Mouse (Mus musculus): Measurements from ENCODE around the gene Btf3. TPM values are rescaled to one million over a fixed set of nuclear protein-coding genes. Genes with fewer than 3 reads are reported as not detected.

Btf3 gene
- polyA plus RNA-seq, 1 experiment from 2014 or later, result 746 TPM

DNA sequence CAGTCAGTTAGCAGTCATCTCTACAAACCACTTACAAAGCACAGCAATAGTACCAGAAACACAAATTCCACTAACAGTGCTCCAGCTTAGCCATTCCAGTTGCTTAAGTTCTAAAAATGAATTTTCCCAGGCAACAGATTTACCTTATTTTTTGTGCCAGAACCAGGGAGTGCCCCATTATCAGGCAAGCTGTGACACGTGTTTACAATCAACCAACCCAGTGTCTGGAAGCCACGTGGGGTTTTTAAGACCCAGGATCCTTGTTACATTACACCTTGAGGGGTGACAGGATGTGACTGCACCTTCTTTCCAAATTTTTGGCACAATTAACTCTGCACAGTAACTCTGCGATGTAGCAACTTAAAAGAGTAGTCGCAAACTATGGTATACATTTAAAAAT, 8.1 kb downstream of the Btf3 start:
- Histone ChIP-seq H3K4me2 (no peak overlapping the region), H3K4me1 (ENCODE audit: insufficient read depth) (0 out of 2 replicates have a peak, but pooled peaks cover 5% of the 10 kb centered on the region), H3K27ac (ENCODE audit: low read depth) (no peak overlapping the region), H3K9ac (no peak overlapping the region), H3K9me3 (ENCODE audit: low read depth, low read length) (no peaks in the 10 kb centered on the region), H3K36me3 (ENCODE audit: insufficient read depth) (peaks cover 55% of the 10 kb centered on the region), H3K4me3 (ENCODE audit: low read depth, low read length) (no peak overlapping the region), H3K27me3 (ENCODE audit: insufficient read depth, low read length) (no peaks in the 10 kb centered on the region)
- TF ChIP-seq CTCF (IDR thresholded peaks at IDR 0.05; ENCODE audit: low read depth), result no peak
- no peak for DNase-seq
- WGBS, result 71% methylated on average over 4 of the region's 4 CpGs
- no peak for ATAC-seq (ENCODE audit: insufficient read depth)

DNA sequence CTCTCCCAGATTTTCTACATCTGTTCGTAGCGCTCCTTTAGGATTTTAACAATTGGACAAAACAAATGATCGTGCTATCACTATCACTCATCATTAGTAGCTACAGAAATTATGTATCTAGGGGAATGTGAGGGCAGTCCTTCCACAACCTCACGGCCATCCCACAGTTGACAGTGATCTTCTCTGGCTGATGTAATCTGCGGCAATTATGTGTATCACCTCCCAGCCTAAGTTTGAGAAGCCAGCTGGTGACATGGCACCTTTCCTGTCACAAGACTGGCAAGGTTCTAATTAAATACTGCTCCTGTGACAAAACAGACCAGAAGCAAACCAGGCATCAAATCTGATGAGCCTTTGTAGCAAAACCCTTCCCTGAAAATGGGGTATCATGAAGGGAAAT, 8.8 kb downstream of the Btf3 start:
- no peak for ATAC-seq (ENCODE audit: insufficient read depth)
- Histone ChIP-seq H3K4me2 (no peak overlapping the region), H3K4me1 (ENCODE audit: insufficient read depth) (0 out of 2 replicates have a peak, but pooled peaks cover 5% of the 10 kb centered on the region), H3K9ac (no peak overlapping the region), H3K27me3 (ENCODE audit: insufficient read depth, low read length) (no peaks in the 10 kb centered on the region), H3K9me3 (ENCODE audit: low read depth, low read length) (no peaks in the 10 kb centered on the region), H3K4me3 (ENCODE audit: low read depth, low read length) (no peak overlapping the region), H3K27ac (ENCODE audit: low read depth) (no peak overlapping the region), H3K36me3 (ENCODE audit: insufficient read depth) (peaks cover 48% of the 10 kb centered on the region)
- TF ChIP-seq CTCF (IDR thresholded peaks at IDR 0.05; ENCODE audit: low read depth), result no peak
- 68% methylated on average over 5 of the region's 5 CpGs for WGBS
- DNase-seq, result no peak

DNA sequence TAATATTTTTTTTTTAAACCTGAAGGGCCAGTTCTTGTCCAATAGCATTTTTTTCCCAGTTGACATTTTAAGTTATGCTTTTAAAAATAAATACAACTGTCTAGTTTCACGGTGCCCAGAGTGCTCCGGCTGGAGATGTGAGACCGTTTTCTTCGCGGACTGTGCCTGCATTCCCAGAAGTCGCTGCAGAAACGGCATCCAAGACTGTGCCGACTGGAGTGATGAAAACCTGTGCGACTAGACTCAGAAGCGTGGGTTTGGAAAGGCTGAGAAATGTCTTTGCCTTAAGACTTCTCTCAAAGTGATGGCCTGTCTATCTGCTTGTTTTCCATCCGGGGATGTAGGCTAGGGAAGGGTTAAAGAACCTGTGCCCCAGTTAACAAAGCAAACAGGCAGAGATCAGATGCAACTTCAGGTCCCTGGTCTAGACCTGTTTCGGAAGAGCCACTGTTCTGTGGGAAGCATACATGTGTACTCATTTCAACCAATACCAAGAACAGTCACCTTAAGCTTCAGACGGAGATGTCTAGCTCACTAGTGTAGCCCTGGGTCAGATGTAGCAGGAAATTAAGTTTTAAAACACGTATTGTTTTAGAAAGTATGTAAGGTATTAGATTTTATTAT, 9.8 kb downstream of the Btf3 start:
- H3K27ac ChIP-seq (ENCODE audit: low read depth), result no peak overlapping the region
- no peak overlapping the region for H3K4me3 ChIP-seq (ENCODE audit: low read depth, low read length)
- 23% methylated on average over 14 of the region's 14 CpGs for WGBS
- 0 out of 2 replicates have a peak, but pooled peaks cover 5% of the 10 kb centered on the region for H3K4me1 ChIP-seq (ENCODE audit: insufficient read depth)
- DNase-seq, result no peak
- H3K9ac ChIP-seq, result 0 out of 2 replicates have a peak overlapping the region, but pooled peaks have one; percentile 2
- peak; percentile 52 for ATAC-seq (ENCODE audit: insufficient read depth)
- H3K9me3 ChIP-seq (ENCODE audit: low read depth, low read length), result no peaks in the 10 kb centered on the region
- TF ChIP-seq CTCF (IDR thresholded peaks at IDR 0.05; ENCODE audit: low read depth), result no peak
- H3K4me2 ChIP-seq, result peak overlapping the region; percentile 32
- no peaks in the 10 kb centered on the region for H3K27me3 ChIP-seq (ENCODE audit: insufficient read depth, low read length)
- peaks cover 37% of the 10 kb centered on the region for H3K36me3 ChIP-seq (ENCODE audit: insufficient read depth)

DNA sequence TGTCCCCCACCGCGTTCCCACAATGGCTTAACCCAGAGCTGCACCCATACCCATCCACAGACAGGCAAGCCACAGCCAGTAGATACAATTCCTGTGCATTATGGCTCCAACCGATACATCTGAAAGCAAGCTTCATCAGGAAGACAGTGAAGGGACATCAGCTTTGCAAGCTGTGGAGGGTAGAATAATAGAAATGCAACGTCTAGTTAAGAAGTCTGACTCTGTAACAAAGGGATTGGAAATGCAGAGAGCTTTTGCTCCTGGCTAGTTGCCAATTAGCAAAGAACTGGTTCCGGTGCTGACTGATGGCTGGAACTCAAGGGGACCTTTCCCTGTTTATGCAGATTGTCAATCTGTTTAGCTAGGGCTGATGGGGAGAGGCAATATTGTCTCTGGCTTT, 10.4 kb downstream of the Btf3 start:
- Histone ChIP-seq H3K4me3 (ENCODE audit: low read depth, low read length) (no peak overlapping the region), H3K27ac (ENCODE audit: low read depth) (no peak overlapping the region), H3K27me3 (ENCODE audit: insufficient read depth, low read length) (no peaks in the 10 kb centered on the region), H3K4me2 (no peak overlapping the region), H3K9me3 (ENCODE audit: low read depth, low read length) (no peaks in the 10 kb centered on the region), H3K4me1 (ENCODE audit: insufficient read depth) (0 out of 2 replicates have a peak, but pooled peaks cover 5% of the 10 kb centered on the region), H3K36me3 (ENCODE audit: insufficient read depth) (peaks cover 32% of the 10 kb centered on the region), H3K9ac (no peak overlapping the region)
- ATAC-seq (ENCODE audit: insufficient read depth) (no peak), DNase-seq (peak; percentile 74)
- TF ChIP-seq CTCF (IDR thresholded peaks at IDR 0.05; ENCODE audit: low read depth), result no peak
- WGBS, result 26% methylated on average over 5 of the region's 5 CpGs

DNA sequence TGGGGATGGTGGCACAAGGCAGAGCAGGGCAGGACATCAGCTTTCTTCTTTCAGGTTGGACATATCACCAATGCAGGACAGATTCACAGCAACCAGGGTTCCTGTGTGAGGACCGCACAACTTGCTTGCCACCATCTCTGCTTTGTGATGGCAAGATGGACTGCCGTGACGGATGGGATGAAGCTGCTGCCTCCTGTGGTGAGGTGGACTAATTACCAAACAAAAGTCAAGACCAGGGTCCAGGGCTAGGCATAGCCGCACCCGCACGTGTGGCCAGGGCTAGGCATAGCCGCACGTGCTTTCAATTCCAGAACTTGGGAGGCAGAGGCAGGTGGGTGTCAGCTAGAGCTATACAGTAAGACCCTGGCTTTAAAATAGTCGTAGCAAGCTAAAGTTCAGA, 11.5 kb downstream of the Btf3 start:
- Histone ChIP-seq H3K9ac (no peak overlapping the region), H3K4me1 (ENCODE audit: insufficient read depth) (0 out of 2 replicates have a peak, but pooled peaks cover 5% of the 10 kb centered on the region), H3K4me2 (no peak overlapping the region), H3K4me3 (ENCODE audit: low read depth, low read length) (no peak overlapping the region), H3K27ac (ENCODE audit: low read depth) (no peak overlapping the region), H3K36me3 (ENCODE audit: insufficient read depth) (peaks cover 20% of the 10 kb centered on the region), H3K9me3 (ENCODE audit: low read depth, low read length) (no peaks in the 10 kb centered on the region), H3K27me3 (ENCODE audit: insufficient read depth, low read length) (no peaks in the 10 kb centered on the region)
- TF ChIP-seq CTCF (IDR thresholded peaks at IDR 0.05; ENCODE audit: low read depth), result 0 out of 2 replicates have a peak, but pooled peaks have one; percentile 1
- DNase-seq, result no peak
- WGBS, result 91% methylated on average over 9 of the region's 9 CpGs
- no peak for ATAC-seq (ENCODE audit: insufficient read depth)

DNA sequence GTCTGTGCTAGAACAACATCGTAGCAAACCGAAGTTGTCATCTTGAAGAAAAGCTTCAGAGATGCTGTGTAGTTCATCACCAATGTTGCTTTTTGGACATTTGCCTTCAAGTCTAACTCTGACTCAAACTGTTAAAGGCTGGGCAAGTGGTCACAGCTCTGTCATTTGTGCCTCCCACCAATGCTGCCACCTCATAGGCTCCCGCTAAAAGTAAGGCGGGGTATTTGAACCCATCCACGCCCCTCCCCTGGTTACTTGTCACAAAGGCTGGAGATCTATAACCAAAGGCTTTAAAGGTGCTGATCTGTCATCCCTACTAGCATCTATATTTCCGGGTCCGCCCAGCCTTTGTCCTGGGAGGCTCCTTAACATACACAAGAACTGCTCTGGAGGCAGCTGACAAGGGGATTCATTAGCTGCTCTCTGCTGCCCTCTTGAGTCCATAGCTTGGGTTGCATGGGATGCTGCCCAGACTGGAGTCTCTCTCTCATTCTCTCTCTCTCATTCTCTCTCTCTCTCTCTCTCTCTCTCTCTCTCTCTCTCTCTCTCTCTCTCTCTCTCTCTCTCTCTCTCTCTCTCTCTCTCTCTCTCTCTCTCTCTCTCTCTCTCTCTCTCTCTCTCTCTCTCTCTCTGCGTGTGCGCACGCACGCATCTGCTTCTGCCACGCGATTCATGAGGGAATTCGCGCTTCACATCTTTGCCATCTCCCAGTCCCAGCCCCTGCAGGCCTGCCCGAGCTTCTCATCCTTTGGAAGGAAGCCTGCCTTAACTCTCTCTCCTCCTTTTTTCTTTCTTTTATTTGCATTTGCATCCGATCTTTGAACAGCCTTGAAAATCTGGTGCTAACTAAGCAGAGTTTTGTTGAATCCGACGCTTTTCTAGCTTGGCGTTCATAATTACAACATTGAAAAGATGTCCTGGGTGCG, 17.7 kb downstream of the Btf3 start:
- 43% methylated on average over 21 of the region's 21 CpGs for WGBS
- Histone ChIP-seq H3K36me3 (ENCODE audit: insufficient read depth) (no peaks in the 10 kb centered on the region), H3K9ac (no peak overlapping the region), H3K4me1 (ENCODE audit: insufficient read depth) (no peaks in the 10 kb centered on the region), H3K27me3 (ENCODE audit: insufficient read depth, low read length) (no peaks in the 10 kb centered on the region), H3K4me3 (ENCODE audit: low read depth, low read length) (no peak overlapping the region), H3K27ac (ENCODE audit: low read depth) (no peak overlapping the region), H3K9me3 (ENCODE audit: low read depth, low read length) (no peaks in the 10 kb centered on the region), H3K4me2 (peak overlapping the region; percentile 45)
- ATAC-seq (ENCODE audit: insufficient read depth) (peak; percentile 75), DNase-seq (peak; percentile 96)
- TF ChIP-seq CTCF (IDR thresholded peaks at IDR 0.05; ENCODE audit: low read depth), result peak; percentile 81

DNA sequence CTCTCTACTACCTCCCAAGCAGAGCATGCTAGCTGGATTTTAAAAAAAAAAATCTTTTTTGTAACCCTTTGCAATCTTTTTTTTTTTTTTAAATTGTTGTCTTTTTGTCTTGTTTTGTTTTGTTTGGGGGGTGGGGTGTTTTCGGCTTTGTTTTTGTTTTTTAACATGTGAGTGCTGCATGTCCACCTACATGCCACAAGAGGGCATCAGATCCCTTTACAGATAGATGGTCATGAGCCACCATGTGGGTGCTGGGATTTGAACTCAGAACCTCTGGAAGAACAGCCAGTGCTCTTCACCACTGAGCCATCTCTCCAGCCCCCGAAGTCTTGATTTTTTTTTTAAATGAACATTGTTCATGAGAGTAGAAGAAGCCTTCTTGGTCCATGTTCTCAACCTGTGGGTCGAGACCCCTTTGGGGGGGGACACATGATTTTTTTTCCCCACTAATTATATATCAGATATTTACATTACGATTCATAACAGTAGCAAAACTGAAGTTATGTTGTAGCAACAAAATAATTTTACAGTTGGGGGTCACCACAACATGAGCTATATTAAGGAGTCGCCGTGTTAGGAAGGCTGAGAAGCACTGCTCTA, 18.8 kb downstream of the Btf3 start:
- peak; percentile 36; the same call in 1 of the 2 replicates for TF ChIP-seq CTCF (IDR thresholded peaks at IDR 0.05; ENCODE audit: low read depth)
- H3K27ac ChIP-seq (ENCODE audit: low read depth), result no peak overlapping the region
- WGBS, result 95% methylated on average over 6 of the region's 6 CpGs
- H3K4me1 ChIP-seq (ENCODE audit: insufficient read depth), result no peaks in the 10 kb centered on the region
- H3K36me3 ChIP-seq (ENCODE audit: insufficient read depth), result no peaks in the 10 kb centered on the region
- DNase-seq, result no peak
- no peak overlapping the region for H3K4me3 ChIP-seq (ENCODE audit: low read depth, low read length)
- no peak overlapping the region for H3K9ac ChIP-seq
- ATAC-seq (ENCODE audit: insufficient read depth), result no peak
- H3K9me3 ChIP-seq (ENCODE audit: low read depth, low read length), result no peaks in the 10 kb centered on the region
- H3K27me3 ChIP-seq (ENCODE audit: insufficient read depth, low read length), result no peaks in the 10 kb centered on the region
- no peak overlapping the region for H3K4me2 ChIP-seq
